Mouse (Mus musculus): ENCODE measurements around the gene Haus2. TPM values are rescaled to one million over a fixed set of nuclear protein-coding genes. Genes with fewer than 3 reads are reported as not detected.

The Haus2 gene
- polyA plus RNA-seq, 1 experiment from 2014 or later, result 29.5 TPM

- 27% methylated on average over 10 of the region's 10 CpGs for WGBS
- H3K4me2 ChIP-seq, result peak overlapping the region; percentile 75
- H3K36me3 ChIP-seq, result 0 out of 2 replicates have a peak, but pooled peaks cover 5% of the 10 kb centered on the region
- H3K27me3 ChIP-seq, result no peaks in the 10 kb centered on the region
- 0 out of 2 replicates have a peak overlapping the region, but pooled peaks have one; percentile 37 for H3K9ac ChIP-seq
- H3K4me1 ChIP-seq, result peaks cover 11% of the 10 kb centered on the region
- H3K9me3 ChIP-seq, result no peaks in the 10 kb centered on the region
- H3K27ac ChIP-seq, result peak overlapping the region; percentile 53; the same call in 1 of the 2 replicates
- no peak for ATAC-seq (ENCODE audit: insufficient number of reproducible peaks, insufficient read depth, low FRiP score, low TSS enrichment, low read depth)
- H3K4me3 ChIP-seq, result peak overlapping the region; percentile 66
Measured at GRCm38 (mm10) chr2:120628076-120628865, 19.1 kb downstream of the Haus2 start.

- peak; percentile 99 for ATAC-seq (ENCODE audit: insufficient number of reproducible peaks, insufficient read depth, low FRiP score, low TSS enrichment, low read depth)
- Histone ChIP-seq H3K27ac (peak within 1 kb of the TSS; percentile 53; the same call in 1 of the 2 replicates), H3K4me3 (peak within 1 kb of the TSS; percentile 66), H3K9ac (peak within 1 kb of the TSS; percentile 72), H3K9me3 (no peaks in the 10 kb centered on the region), H3K4me1 (peaks cover 11% of the 10 kb centered on the region), H3K36me3 (peaks cover 5% of the 10 kb centered on the region; the same call in 1 of the 2 replicates), H3K4me2 (peak within 1 kb of the TSS; percentile 75), H3K27me3 (no peaks in the 10 kb centered on the region)
- 2% methylated on average over 36 of the region's 36 CpGs for WGBS
Measured at GRCm38 (mm10) chr2:120628886-120629735, 19.9 kb downstream of the Haus2 start, which contains the start of gene Stard9. Gene Stard9 (plus strand): TSS chr2:120629121.

GRCm38 (mm10) chr2:120630246-120630645 lies 21.1 kb downstream of the Haus2 start:
- H3K9me3 ChIP-seq, result no peaks in the 10 kb centered on the region
- WGBS, result 76% methylated on average over 2 of the region's 2 CpGs
- H3K4me3 ChIP-seq, result no peak overlapping the region
- H3K27me3 ChIP-seq, result no peaks in the 10 kb centered on the region
- H3K36me3 ChIP-seq, result peaks cover 12% of the 10 kb centered on the region
- peaks cover 11% of the 10 kb centered on the region for H3K4me1 ChIP-seq
- ATAC-seq (ENCODE audit: insufficient number of reproducible peaks, insufficient read depth, low FRiP score, low TSS enrichment, low read depth), result no peak
- H3K4me2 ChIP-seq, result peak overlapping the region; percentile 75
- H3K9ac ChIP-seq, result no peak overlapping the region
- H3K27ac ChIP-seq, result no peak overlapping the region

- Histone ChIP-seq H3K27ac (no peak overlapping the region), H3K36me3 (peaks cover 16% of the 10 kb centered on the region), H3K9ac (no peak overlapping the region), H3K4me1 (peaks cover 11% of the 10 kb centered on the region), H3K4me2 (no peak overlapping the region), H3K9me3 (no peaks in the 10 kb centered on the region), H3K4me3 (no peak overlapping the region), H3K27me3 (no peaks in the 10 kb centered on the region)
- WGBS, result 76% methylated on average over 2 of the region's 2 CpGs
- ATAC-seq (ENCODE audit: insufficient number of reproducible peaks, insufficient read depth, low FRiP score, low TSS enrichment, low read depth), result no peak
Measured at GRCm38 (mm10) chr2:120630655-120631054, 21.5 kb downstream of the Haus2 start.

- Histone ChIP-seq H3K9ac (no peak overlapping the region), H3K27ac (no peak overlapping the region), H3K4me3 (no peak overlapping the region), H3K4me2 (no peak overlapping the region), H3K9me3 (no peaks in the 10 kb centered on the region), H3K36me3 (peaks cover 16% of the 10 kb centered on the region), H3K4me1 (peaks cover 11% of the 10 kb centered on the region), H3K27me3 (no peaks in the 10 kb centered on the region)
- no peak for ATAC-seq (ENCODE audit: insufficient number of reproducible peaks, insufficient read depth, low FRiP score, low TSS enrichment, low read depth)
- WGBS, result 87% methylated on average over 2 of the region's 2 CpGs
Measured at GRCm38 (mm10) chr2:120631521-120631920, 22.3 kb downstream of the Haus2 start.

GRCm38 (mm10) chr2:120631957-120632356 lies 22.8 kb downstream of the Haus2 start:
- H3K9me3 ChIP-seq, result no peaks in the 10 kb centered on the region
- ATAC-seq (ENCODE audit: insufficient number of reproducible peaks, insufficient read depth, low FRiP score, low TSS enrichment, low read depth), result no peak
- peaks cover 16% of the 10 kb centered on the region for H3K36me3 ChIP-seq
- H3K4me3 ChIP-seq, result no peak overlapping the region
- 84% methylated on average over 4 of the region's 4 CpGs for WGBS
- no peak overlapping the region for H3K27ac ChIP-seq
- no peaks in the 10 kb centered on the region for H3K27me3 ChIP-seq
- peaks cover 11% of the 10 kb centered on the region for H3K4me1 ChIP-seq
- no peak overlapping the region for H3K4me2 ChIP-seq
- no peak overlapping the region for H3K9ac ChIP-seq

GRCm38 (mm10) chr2:120640835-120641234 lies 31.7 kb downstream of the Haus2 start:
- no peak for ATAC-seq (ENCODE audit: insufficient number of reproducible peaks, insufficient read depth, low FRiP score, low TSS enrichment, low read depth)
- Histone ChIP-seq H3K9ac (no peak overlapping the region), H3K4me3 (no peak overlapping the region), H3K27ac (no peak overlapping the region), H3K27me3 (no peaks in the 10 kb centered on the region), H3K36me3 (peaks cover 6% of the 10 kb centered on the region; the same call in 1 of the 2 replicates), H3K9me3 (no peaks in the 10 kb centered on the region), H3K4me2 (no peak overlapping the region), H3K4me1 (no peaks in the 10 kb centered on the region)
- WGBS, result 91% methylated on average over 8 of the region's 8 CpGs

- no peak overlapping the region for H3K4me3 ChIP-seq
- H3K4me2 ChIP-seq, result no peak overlapping the region
- peaks cover 5% of the 10 kb centered on the region; the same call in 1 of the 2 replicates for H3K4me1 ChIP-seq
- WGBS, result 76% methylated on average over 7 of the region's 7 CpGs
- peaks cover 6% of the 10 kb centered on the region; the same call in 1 of the 2 replicates for H3K36me3 ChIP-seq
- H3K9ac ChIP-seq, result no peak overlapping the region
- no peak overlapping the region for H3K27ac ChIP-seq
- no peak for ATAC-seq (ENCODE audit: insufficient number of reproducible peaks, insufficient read depth, low FRiP score, low TSS enrichment, low read depth)
- no peaks in the 10 kb centered on the region for H3K27me3 ChIP-seq
- H3K9me3 ChIP-seq, result no peaks in the 10 kb centered on the region
Measured at GRCm38 (mm10) chr2:120643836-120644235, 34.7 kb downstream of the Haus2 start.

- Histone ChIP-seq H3K36me3 (no peaks in the 10 kb centered on the region), H3K4me1 (peaks cover 5% of the 10 kb centered on the region; the same call in 1 of the 2 replicates), H3K4me2 (no peak overlapping the region), H3K27me3 (no peaks in the 10 kb centered on the region), H3K4me3 (no peak overlapping the region), H3K9me3 (no peaks in the 10 kb centered on the region), H3K9ac (no peak overlapping the region), H3K27ac (no peak overlapping the region)
- ATAC-seq (ENCODE audit: insufficient number of reproducible peaks, insufficient read depth, low FRiP score, low TSS enrichment, low read depth), result no peak
- 31% methylated on average over 4 of the region's 4 CpGs for WGBS
Measured at GRCm38 (mm10) chr2:120646777-120647176, 37.6 kb downstream of the Haus2 start.

GRCm38 (mm10) chr2:120652256-120652924 lies 43.2 kb downstream of the Haus2 start:
- Histone ChIP-seq H3K36me3 (no peaks in the 10 kb centered on the region), H3K9ac (no peak overlapping the region), H3K4me2 (no peak overlapping the region), H3K27ac (no peak overlapping the region; the same call in 1 of the 2 replicates), H3K27me3 (no peaks in the 10 kb centered on the region), H3K4me3 (no peak overlapping the region), H3K4me1 (no peaks in the 10 kb centered on the region), H3K9me3 (no peaks in the 10 kb centered on the region)
- 73% methylated on average over 7 of the region's 7 CpGs for WGBS
- no peak for ATAC-seq (ENCODE audit: insufficient number of reproducible peaks, insufficient read depth, low FRiP score, low TSS enrichment, low read depth)

- no peak overlapping the region for H3K9ac ChIP-seq
- H3K4me2 ChIP-seq, result no peak overlapping the region
- H3K27ac ChIP-seq, result no peak overlapping the region
- 76% methylated on average over 7 of the region's 7 CpGs for WGBS
- no peak overlapping the region for H3K4me3 ChIP-seq
- H3K9me3 ChIP-seq, result no peaks in the 10 kb centered on the region
- no peak for ATAC-seq (ENCODE audit: insufficient number of reproducible peaks, insufficient read depth, low FRiP score, low TSS enrichment, low read depth)
- no peaks in the 10 kb centered on the region for H3K36me3 ChIP-seq
- H3K27me3 ChIP-seq, result no peaks in the 10 kb centered on the region
- no peaks in the 10 kb centered on the region for H3K4me1 ChIP-seq
Measured at GRCm38 (mm10) chr2:120652925-120653284, 43.7 kb downstream of the Haus2 start.
